Mouse (Mus musculus): Measurements from ENCODE around the gene Gm2174. TPM values are rescaled to one million over a fixed set of nuclear protein-coding genes. Genes with fewer than 3 reads are reported as not detected.

Gm2174 gene
- total RNA-seq, 2 experiments from 2014 or later = not detected

DNA sequence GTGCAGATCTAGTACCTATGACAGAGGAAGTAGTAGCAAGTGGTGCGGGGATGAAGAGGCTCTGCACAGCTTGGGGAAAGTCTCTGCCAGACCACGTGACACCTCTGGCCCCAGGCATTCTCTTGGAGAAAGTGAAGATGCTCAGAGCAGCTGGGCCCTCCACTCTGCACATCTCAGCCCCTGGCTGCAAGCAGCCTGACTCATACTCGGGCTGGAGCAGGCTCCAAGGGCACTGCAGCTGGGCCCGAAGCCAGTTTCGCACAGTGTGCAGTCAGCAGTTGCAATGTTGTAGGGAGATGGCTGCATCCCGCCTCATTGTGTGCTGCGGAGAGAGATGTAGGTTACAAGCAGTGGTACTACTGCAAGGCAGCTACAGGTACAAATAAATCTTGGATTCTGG lies 49.5 kb downstream of the Gm2174 start:
- no peak for DNase-seq (ENCODE audit: low spot score in 2 of 2)

Other genes with a start within 250 kb of the Gm2174 start
- not detected for gene Gm773, start 235.1 kb upstream of the Gm2174 start, total RNA-seq (2021)
- gene Zfp449, start 101.6 kb upstream of the Gm2174 start, total RNA-seq (2021) = 1 to 10 TPM; 3.9 to 4.1 TPM
- 10 to 100 TPM; 14.4 to 17.9 TPM for gene Smim10l2a, start 73.4 kb upstream of the Gm2174 start, total RNA-seq (2021)
- gene Ints6l, start 6.9 kb downstream of the Gm2174 start, total RNA-seq (2021) = 10 to 100 TPM; 30.1 to 38.2 TPM
- not detected for gene Gm10477, start 76.8 kb downstream of the Gm2174 start, total RNA-seq (2021)
- gene Gm648, start 101.6 kb downstream of the Gm2174 start, total RNA-seq (2021) = not detected
- gene Mmgt1, start 150.1 kb downstream of the Gm2174 start, total RNA-seq (2021) = 10 to 100 TPM; 24.7 to 25.6 TPM
- 100 to 1,000 TPM; 105 to 117 TPM for gene Slc9a6, start 161.8 kb downstream of the Gm2174 start, total RNA-seq (2021)

All from layer of hippocampus, adult 18-20 months (tissue).